Mouse (Mus musculus) liver, embryonic 14.5 days (tissue): ENCODE results near the gene Golga4.

ENCODE experiments used
- CTCF ChIP-seq: IDR thresholded peaks from 2 replicates; pipeline ENCODE4 v1.5.1; 2016; ENCODE audit warnings: antibody characterized with exemption, low read depth, control low read depth
- EP300 ChIP-seq: IDR thresholded peaks from 2 replicates; pipeline ENCODE4 v1.6.1; 2016; ENCODE audit warnings: antibody characterized with exemption, low read depth

DNA sequence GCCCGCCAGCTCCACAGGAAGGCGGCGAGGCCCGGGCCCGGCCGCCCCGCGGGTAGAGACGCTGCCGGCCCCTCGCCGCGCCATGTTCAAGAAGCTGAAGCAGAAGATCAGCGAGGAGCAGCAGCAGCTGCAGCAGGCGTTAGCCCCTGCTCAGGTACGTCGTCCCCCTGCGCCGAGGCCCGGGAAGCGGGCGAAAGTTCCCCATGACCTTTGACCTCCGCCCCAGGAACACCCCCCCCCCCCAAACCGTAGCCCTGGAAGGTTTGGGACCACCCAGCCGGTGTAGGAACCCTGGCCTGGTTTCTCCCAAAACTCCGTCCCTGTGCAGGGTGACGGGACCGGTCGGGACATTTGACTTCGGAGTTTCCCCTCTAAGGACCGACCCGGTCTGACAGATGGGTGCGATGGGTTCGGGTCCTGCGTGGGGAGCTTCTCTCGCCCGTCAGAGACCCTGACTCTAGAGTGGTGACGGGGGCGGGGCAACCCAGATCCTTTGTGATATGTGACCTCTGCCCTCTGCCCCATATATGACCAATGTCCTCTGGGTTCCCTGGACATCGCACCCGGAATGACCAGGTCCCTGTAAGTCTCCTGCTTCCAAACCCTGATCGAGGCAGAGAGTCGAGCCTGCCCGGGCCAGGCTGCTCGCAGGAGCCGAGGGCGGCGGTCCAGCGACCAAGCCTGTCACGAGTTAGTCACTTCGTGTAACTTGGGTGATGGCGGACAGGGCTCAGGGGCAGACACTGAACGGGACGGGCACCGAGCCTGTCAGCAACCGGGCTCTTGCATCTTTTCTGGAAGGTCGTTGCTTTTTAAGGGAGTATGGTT lies 551 bp downstream of the Golga4 start:
- TF ChIP-seq EP300 (no peak), CTCF (no peak)
